Mouse (Mus musculus) CH12.LX (cell line): ENCODE measurements around the gene Catspere2.
"Not testable (repeated sequence)": the region's sequence is repeated elsewhere in the genome, so short reads cannot be mapped to it uniquely, and the experiment has no call there.

ENCODE experiments used
- ELF1 ChIP-seq: IDR thresholded peaks from 2 replicates; pipeline ENCODE4 v1.6.1; 2014; ENCODE audit warnings: low read depth, mild to moderate bottlenecking, inconsistent platforms, low read length, improper control_type of control experiment
- EP300 ChIP-seq: IDR thresholded peaks from 2 replicates; pipeline ENCODE4 v1.6.1; 2011; ENCODE audit warnings: low read length, improper control_type of control experiment
- HCFC1 ChIP-seq: IDR thresholded peaks from 2 replicates; pipeline ENCODE4 v1.6.1; 2012; ENCODE audit warnings: low read depth, mild to moderate bottlenecking, inconsistent platforms, low read length, improper control_type of control experiment
- MAX ChIP-seq: IDR thresholded peaks from 2 replicates; pipeline ENCODE4 v1.6.1; 2011; ENCODE audit warnings: low read length, improper control_type of control experiment
- MAZ ChIP-seq: IDR thresholded peaks from 2 replicates; pipeline ENCODE4 v1.6.1; 2012; ENCODE audit warnings: low read depth, mild to moderate bottlenecking, inconsistent platforms, low read length, improper control_type of control experiment, moderate library complexity
- MXI1 ChIP-seq: IDR thresholded peaks from 2 replicates; pipeline ENCODE4 v1.6.1; 2011; ENCODE audit warnings: mild to moderate bottlenecking, low read depth, low read length, improper control_type of control experiment
- POLR2A ChIP-seq: IDR thresholded peaks from 2 replicates; pipeline ENCODE4 v1.6.1; 2011; ENCODE audit warnings: low read depth, mild to moderate bottlenecking, improper control_type of control experiment, low read length
- USF2 ChIP-seq: conservative IDR thresholded peaks from 2 replicates; pipeline ENCODE4 v1.6.1; 2011; ENCODE audit warnings: low read depth, low read length, improper control_type of control experiment
- ZC3H11A ChIP-seq: IDR thresholded peaks from 2 replicates; pipeline ENCODE4 v1.6.1; 2012; ENCODE audit warnings: low read depth, mild to moderate bottlenecking, inconsistent platforms, low read length, improper control_type of control experiment
- ZMIZ1 ChIP-seq: IDR thresholded peaks from 2 replicates; pipeline ENCODE4 v1.6.1; 2012; ENCODE audit warnings: low read depth, mild to moderate bottlenecking, inconsistent platforms, low read length, improper control_type of control experiment

DNA sequence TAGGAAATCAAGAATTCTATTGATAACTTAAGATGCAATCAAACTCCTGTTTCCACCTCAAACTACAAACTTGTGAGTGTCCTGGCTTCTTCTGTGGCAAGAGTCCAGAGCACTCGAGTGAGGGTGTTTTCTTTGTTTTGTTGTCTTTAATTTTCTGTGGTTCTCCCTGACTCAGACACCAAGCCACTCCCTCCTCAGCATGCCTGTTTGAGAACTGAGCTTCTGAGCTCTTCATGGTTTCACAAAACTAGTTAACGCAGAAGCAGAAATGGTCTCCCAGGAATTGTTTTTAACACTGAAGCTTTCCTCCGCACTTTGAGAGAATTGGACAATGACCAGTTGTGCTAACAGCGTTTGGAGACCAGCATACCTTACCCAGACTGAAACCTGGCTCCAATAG lies 163.7 kb downstream of the Catspere2 start:
- not testable (repeated sequence) for TF ChIP-seq POLR2A, MXI1, EP300, USF2, ELF1, HCFC1, MAZ, ZC3H11A, ZMIZ1, MAX
